Mouse (Mus musculus) midbrain, embryonic 11.5 days (tissue): ENCODE data around the gene Nxnl2. TPM values are rescaled to one million over a fixed set of nuclear protein-coding genes. Genes with fewer than 3 reads are reported as not detected.
A peak's percentile ranks its signal among the peaks of the same experiment; 100 is the strongest.

Experiments
- ATAC-seq: fragments of 200-750 bp; cut with Nextera tagmentation; 2 replicates; pipeline ENCODE4 v1.8.0; 2017; ENCODE audit warnings: moderate TSS enrichment, moderate library complexity; ENCODE audit not compliant: low FRiP score
- DNase-seq: peaks from one replicate; pipeline ENCODE4 v3.0.0; 2015; ENCODE audit warnings: low spot score; ENCODE audit errors: missing footprints
- H3K27ac ChIP-seq: fragments of 300-500 bp; sonication (generic); 2 replicates; pipeline ENCODE4 v1.5.1; 2014; ENCODE audit warnings: low read depth, low read length
- H3K27me3 ChIP-seq: fragments of 300-500 bp; sonication (generic); 2 replicates; pipeline ENCODE4 v1.6.1; 2014; ENCODE audit warnings: mild to moderate bottlenecking, low read length, moderate library complexity, mixed read lengths; ENCODE audit not compliant: control insufficient read depth, insufficient read depth
- H3K36me3 ChIP-seq: fragments of 300-500 bp; sonication (generic); 2 replicates; pipeline ENCODE4 v1.6.1; 2014; ENCODE audit warnings: mild to moderate bottlenecking, low read length, moderate library complexity, mixed read lengths; ENCODE audit not compliant: control insufficient read depth, insufficient read depth
- H3K4me1 ChIP-seq: fragments of 300-500 bp; sonication (generic); 2 replicates; pipeline ENCODE4 v1.6.1; 2014; ENCODE audit warnings: low read length; ENCODE audit not compliant: control insufficient read depth, insufficient read depth
- H3K4me2 ChIP-seq: fragments of 300-500 bp; sonication (generic); 2 replicates; pipeline ENCODE4 v1.6.1; 2014; ENCODE audit warnings: mild to moderate bottlenecking, moderate library complexity
- H3K4me3 ChIP-seq: fragments of 300-500 bp; sonication (generic); 2 replicates; pipeline ENCODE4 v1.5.1; 2014; ENCODE audit warnings: low read depth, low read length
- H3K9ac ChIP-seq: fragments of 300-500 bp; sonication (generic); 2 replicates; pipeline ENCODE4 v1.6.1; 2014; ENCODE audit warnings: low read length
- H3K9me3 ChIP-seq: fragments of 300-500 bp; sonication (generic); 2 replicates; pipeline ENCODE4 v1.6.1; 2016; ENCODE audit warnings: low read length; ENCODE audit not compliant: control insufficient read depth
- WGBS: fragments of 180-500 bp; shearing (Covaris S2); extraction: QIAGEN DNeasy Blood & Tissue Kit; methylation state at CpG from one replicate; pipeline ENCODE4 v1.1.7; 2014; 5-methylcytosine and 5-hydroxymethylcytosine counted together
- polyA plus RNA-seq: library from polyadenylated mRNA; unstranded; fragments of >200 nt; fragmentation: Nextera tagmentation; extraction: Ambion mirVana; gene quantifications from 2 replicates; pipeline ENCODE4 v1.2.1, GENCODE M21; 2014

The Nxnl2 gene
- 0.29 and 0.51 TPM in 2 replicates for polyA plus RNA-seq

DNA sequence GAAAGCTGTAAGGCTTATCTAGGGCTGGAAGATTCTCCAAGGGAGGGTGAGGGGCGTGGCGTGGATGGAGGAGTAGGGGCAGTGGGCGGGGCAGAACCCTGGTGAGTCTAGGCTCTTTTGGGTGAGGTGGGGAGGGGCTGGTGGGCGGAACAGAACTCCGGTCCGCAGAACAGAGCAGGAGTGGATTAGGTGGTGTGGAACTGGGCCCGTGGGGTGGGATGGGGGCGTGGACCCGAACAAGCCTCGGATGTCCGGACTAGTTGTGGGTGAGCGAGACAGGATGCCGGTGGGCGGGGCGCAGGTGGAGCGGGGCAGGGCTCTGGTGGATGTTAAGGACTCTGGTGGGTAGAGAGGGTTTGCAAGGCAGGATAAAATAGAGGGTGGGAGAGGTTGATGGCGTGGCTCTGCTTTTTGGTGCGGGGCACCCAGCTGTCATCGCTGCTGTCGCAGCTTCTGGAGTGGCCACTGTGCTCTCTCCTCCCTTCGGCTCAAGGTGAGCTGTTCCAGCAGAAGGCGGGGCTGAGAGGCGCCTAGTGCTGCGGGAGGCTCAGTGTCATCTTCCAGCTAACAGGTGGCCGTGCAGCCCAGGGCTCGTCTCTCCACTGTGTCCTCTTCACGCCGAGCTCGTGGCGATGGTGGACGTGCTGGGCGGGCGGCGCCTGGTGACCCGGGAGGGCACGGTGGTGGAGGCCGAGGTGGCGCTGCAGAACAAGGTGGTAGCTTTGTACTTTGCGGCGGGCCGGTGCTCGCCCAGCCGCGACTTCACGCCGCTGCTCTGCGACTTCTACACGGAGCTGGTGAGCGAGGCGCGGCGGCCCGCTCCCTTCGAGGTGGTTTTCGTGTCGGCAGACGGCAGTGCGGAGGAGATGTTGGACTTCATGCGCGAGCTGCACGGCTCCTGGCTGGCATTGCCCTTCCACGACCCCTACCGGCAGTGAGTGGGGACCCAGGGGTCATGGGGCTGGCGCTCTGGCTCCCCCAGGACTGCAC, at the start of gene Nxnl2:
Gene Nxnl2 (plus strand): TSS at position 332 of the 990 bp plus-strand sequence.
- H3K9me3 ChIP-seq: no peaks in the 10 kb centered on the region
- under 1% methylated on average over 63 of the region's 64 CpGs for WGBS
- peak within 1 kb of the TSS; percentile 42 for H3K4me3 ChIP-seq
- no peaks in the 10 kb centered on the region for H3K36me3 ChIP-seq
- peaks cover 17% of the 10 kb centered on the region for H3K27me3 ChIP-seq
- ATAC-seq: peak; percentile 86
- peaks cover 11% of the 10 kb centered on the region for H3K4me1 ChIP-seq
- peak within 1 kb of the TSS; percentile 44 for H3K9ac ChIP-seq
- peak within 1 kb of the TSS; percentile 89 for H3K4me2 ChIP-seq
- DNase-seq: peak; percentile 93
- H3K27ac ChIP-seq: no peak within 1 kb of the TSS

GRCm38 (mm10) chr13:51121966-51122365, 48.9 kb upstream of the Nxnl2 start:
- WGBS: 48% methylated on average over 1 of the region's 1 CpGs
- Histone ChIP-seq H3K4me3 (no peak overlapping the region), H3K27ac (no peak overlapping the region), H3K9ac (no peak overlapping the region), H3K4me1 (peaks cover 14% of the 10 kb centered on the region), H3K4me2 (no peak overlapping the region), H3K36me3 (no peaks in the 10 kb centered on the region), H3K9me3 (no peaks in the 10 kb centered on the region), H3K27me3 (no peaks in the 10 kb centered on the region)
- ATAC-seq: no peak
- DNase-seq: peak; percentile 83

- ATAC-seq: no peak
- H3K4me3 ChIP-seq: no peak overlapping the region
- 88% methylated on average over 8 of the region's 8 CpGs for WGBS
Measured at GRCm38 (mm10) chr13:51122771-51123170, 48.1 kb upstream of the Nxnl2 start.

GRCm38 (mm10) chr13:51125357-51125756, 45.5 kb upstream of the Nxnl2 start:
- Histone ChIP-seq H3K36me3 (no peaks in the 10 kb centered on the region; the same call in 1 of the 2 replicates), H3K4me2 (no peak overlapping the region)
- ATAC-seq: no peak

More at GRCm38 (mm10) chr13:51122771-51123170, 48.1 kb upstream of the Nxnl2 start:
- Histone ChIP-seq H3K4me1 (peaks cover 14% of the 10 kb centered on the region), H3K9me3 (no peaks in the 10 kb centered on the region), H3K36me3 (no peaks in the 10 kb centered on the region), H3K9ac (no peak overlapping the region), H3K27me3 (no peaks in the 10 kb centered on the region), H3K4me2 (no peak overlapping the region), H3K27ac (no peak overlapping the region)
- peak; percentile 82 for DNase-seq

GRCm38 (mm10) chr13:51127906-51128305, 42.9 kb upstream of the Nxnl2 start:
- no peak for ATAC-seq
- 91% methylated on average over 2 of the region's 2 CpGs for WGBS
- no peaks in the 10 kb centered on the region for H3K4me1 ChIP-seq
- H3K9ac ChIP-seq: no peak overlapping the region
- no peak overlapping the region for H3K4me3 ChIP-seq
- no peaks in the 10 kb centered on the region for H3K9me3 ChIP-seq
- H3K27ac ChIP-seq: no peak overlapping the region
- no peaks in the 10 kb centered on the region for H3K27me3 ChIP-seq
- DNase-seq: peak; percentile 79
- no peak overlapping the region for H3K4me2 ChIP-seq
- no peaks in the 10 kb centered on the region; the same call in 1 of the 2 replicates for H3K36me3 ChIP-seq

More at GRCm38 (mm10) chr13:51125357-51125756, 45.5 kb upstream of the Nxnl2 start:
- H3K9ac ChIP-seq: no peak overlapping the region
- no peaks in the 10 kb centered on the region for H3K27me3 ChIP-seq
- peak; percentile 72 for DNase-seq
- peaks cover 2% of the 10 kb centered on the region; the same call in 1 of the 2 replicates for H3K4me1 ChIP-seq
- H3K4me3 ChIP-seq: no peak overlapping the region
- H3K27ac ChIP-seq: no peak overlapping the region
- 85% methylated on average over 8 of the region's 8 CpGs for WGBS
- no peaks in the 10 kb centered on the region for H3K9me3 ChIP-seq

GRCm38 (mm10) chr13:51128417-51128816, 42.4 kb upstream of the Nxnl2 start:
- no peaks in the 10 kb centered on the region for H3K9me3 ChIP-seq
- DNase-seq (peak; percentile 82), ATAC-seq (no peak)
- WGBS: 96% methylated on average over 7 of the region's 7 CpGs
- no peak overlapping the region for H3K27ac ChIP-seq
- H3K4me3 ChIP-seq: no peak overlapping the region
- no peaks in the 10 kb centered on the region for H3K27me3 ChIP-seq
- H3K4me2 ChIP-seq: no peak overlapping the region
- H3K4me1 ChIP-seq: no peaks in the 10 kb centered on the region
- H3K36me3 ChIP-seq: no peaks in the 10 kb centered on the region; the same call in 1 of the 2 replicates
- H3K9ac ChIP-seq: no peak overlapping the region

GRCm38 (mm10) chr13:51131179-51131578, 39.6 kb upstream of the Nxnl2 start:
- ATAC-seq (no peak), DNase-seq (peak; percentile 45)
- H3K4me2 ChIP-seq: no peak overlapping the region
- no peak overlapping the region for H3K9ac ChIP-seq
- H3K36me3 ChIP-seq: no peaks in the 10 kb centered on the region; the same call in none of the 2 replicates
- no peaks in the 10 kb centered on the region for H3K4me1 ChIP-seq
- no peaks in the 10 kb centered on the region for H3K9me3 ChIP-seq
- H3K27me3 ChIP-seq: no peaks in the 10 kb centered on the region
- H3K27ac ChIP-seq: no peak overlapping the region
- no peak overlapping the region for H3K4me3 ChIP-seq
- 87% methylated on average over 10 of the region's 10 CpGs for WGBS

GRCm38 (mm10) chr13:51136315-51136714, 34.5 kb upstream of the Nxnl2 start:
- H3K4me2 ChIP-seq: no peak overlapping the region
- H3K27ac ChIP-seq: no peak overlapping the region
- no peaks in the 10 kb centered on the region for H3K4me1 ChIP-seq
- H3K9me3 ChIP-seq: no peaks in the 10 kb centered on the region
- no peak overlapping the region for H3K4me3 ChIP-seq
- H3K9ac ChIP-seq: no peak overlapping the region
- 90% methylated on average over 4 of the region's 4 CpGs for WGBS
- ATAC-seq (no peak), DNase-seq (peak; percentile 62)
- H3K36me3 ChIP-seq: no peaks in the 10 kb centered on the region; the same call in none of the 2 replicates
- H3K27me3 ChIP-seq: no peaks in the 10 kb centered on the region
